Mouse (Mus musculus) heart, postnatal 0 days (tissue): ENCODE data around the gene Tfrc. TPM values are rescaled to one million over a fixed set of nuclear protein-coding genes. Genes with fewer than 3 reads are reported as not detected.
A peak's percentile ranks its signal among the peaks of the same experiment; 100 is the strongest.
"Not testable (repeated sequence)": the region's sequence is repeated elsewhere in the genome, so short reads cannot be mapped to it uniquely, and the experiment has no call there.

Source experiments
- ATAC-seq: fragments of 200-750 bp; cut with Nextera tagmentation; 2 replicates; pipeline ENCODE4 v1.8.0; 2017; ENCODE audit warnings: low read depth, moderate number of reproducible peaks, moderate library complexity; ENCODE audit not compliant: insufficient read depth
- DNase-seq: peaks from one replicate; pipeline ENCODE4 v3.0.0-alpha.2; 2016; ENCODE audit warnings: low spot score
- H3K27ac ChIP-seq: fragments of 300-500 bp; sonication (generic); 2 replicates; pipeline ENCODE4 v1.5.1; 2014; ENCODE audit warnings: low read depth, mild to moderate bottlenecking
- H3K27me3 ChIP-seq: fragments of 300-500 bp; sonication (generic); 2 replicates; pipeline ENCODE4 v1.6.1; 2014; ENCODE audit warnings: low read length, mixed read lengths; ENCODE audit not compliant: control insufficient read depth, insufficient read depth
- H3K36me3 ChIP-seq: fragments of 300-500 bp; sonication (generic); replicated peaks from 2 replicates; pipeline ENCODE4 v1.6.1; 2014; ENCODE audit warnings: low read length, mixed read lengths; ENCODE audit not compliant: control insufficient read depth, insufficient read depth
- H3K4me1 ChIP-seq: fragments of 300-500 bp; sonication (generic); 2 replicates; pipeline ENCODE4 v1.6.1; 2014; ENCODE audit warnings: antibody characterized with exemption; ENCODE audit not compliant: control insufficient read depth, insufficient read depth
- H3K4me2 ChIP-seq: fragments of 300-500 bp; sonication (generic); 2 replicates; pipeline ENCODE4 v1.6.1; 2014; ENCODE audit warnings: low read depth, mild to moderate bottlenecking, low read length, moderate library complexity
- H3K4me3 ChIP-seq: fragments of 300-500 bp; sonication (generic); 2 replicates; pipeline ENCODE4 v1.5.1; 2014; ENCODE audit warnings: low read depth, low read length
- H3K9ac ChIP-seq: fragments of 300-500 bp; sonication (generic); replicated peaks from 2 replicates; pipeline ENCODE4 v1.6.1; 2014; ENCODE audit warnings: low read depth, low read length, mixed read lengths
- H3K9me3 ChIP-seq: fragments of 300-500 bp; sonication (generic); replicated peaks from 2 replicates; pipeline ENCODE4 v1.6.1; 2016; ENCODE audit warnings: low read length; ENCODE audit not compliant: control insufficient read depth
- CTCF ChIP-seq: IDR thresholded peaks from 2 replicates; pipeline ENCODE4 v1.5.1; 2016; ENCODE audit warnings: antibody characterized with exemption, control low read depth, low read depth
- EP300 ChIP-seq: IDR thresholded peaks from 2 replicates; pipeline ENCODE4 v1.6.1; 2016; ENCODE audit warnings: antibody characterized with exemption, low read depth
- WGBS: fragments of 180-500 bp; shearing (Covaris S2); extraction: QIAGEN DNeasy Blood & Tissue Kit; methylation state at CpG from one replicate; pipeline ENCODE4 v1.1.7; 2014; 5-methylcytosine and 5-hydroxymethylcytosine counted together
- polyA plus RNA-seq: library from polyadenylated mRNA; unstranded; fragments of >200 nt; fragmentation: Nextera tagmentation; extraction: Ambion mirVana; gene quantifications from 2 replicates; pipeline ENCODE4 v1.2.1, GENCODE M21; 2015
- total RNA-seq: library from RNA; depleted of rRNA; stranded (reverse); fragments of >200 nt; gene quantifications from 2 replicates; pipeline ENCODE4 v1.2.3, GENCODE M21; 2014; ENCODE audit warnings: low replicate concordance

Tfrc gene
- total and polyA plus RNA-seq, 2 experiments from 2014 or later = 57.1 to 71.7 TPM

DNA sequence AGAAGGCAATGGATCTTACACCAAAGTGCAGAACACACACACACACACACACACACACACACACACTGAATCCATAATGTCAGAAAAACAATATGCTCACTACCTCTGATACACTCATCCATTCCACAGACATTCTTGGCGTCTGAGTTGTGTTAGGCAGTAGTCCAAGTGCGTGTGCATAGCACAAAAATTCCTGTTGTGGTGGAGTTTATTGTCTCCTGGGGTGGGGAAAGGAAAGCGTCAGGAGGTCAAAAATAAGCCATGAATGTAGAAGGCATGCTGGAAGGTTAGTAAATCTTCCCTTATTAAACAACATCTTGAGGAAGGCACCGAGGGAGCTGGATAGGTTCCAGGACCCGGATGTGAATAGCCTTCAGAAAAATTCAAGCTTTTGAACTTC, 31.4 kb downstream of the Tfrc start:
- H3K36me3 ChIP-seq = no peaks in the 10 kb centered on the region
- 0 out of 2 replicates have a peak overlapping the region, but pooled peaks have one; percentile 4 for H3K27ac ChIP-seq
- 26% methylated on average over 5 of the region's 5 CpGs for whole genome bisulfite sequencing
- ATAC-seq (no peak), DNase-seq (peak; percentile 21)
- H3K9me3 ChIP-seq = no peaks in the 10 kb centered on the region
- H3K27me3 ChIP-seq = no peaks in the 10 kb centered on the region
- H3K4me3 ChIP-seq = no peak overlapping the region
- peaks cover 2% of the 10 kb centered on the region for H3K4me1 ChIP-seq
- no peak overlapping the region for H3K9ac ChIP-seq
- TF ChIP-seq CTCF = no peak
- TF ChIP-seq EP300 = no peak
- H3K4me2 ChIP-seq = no peak overlapping the region

DNA sequence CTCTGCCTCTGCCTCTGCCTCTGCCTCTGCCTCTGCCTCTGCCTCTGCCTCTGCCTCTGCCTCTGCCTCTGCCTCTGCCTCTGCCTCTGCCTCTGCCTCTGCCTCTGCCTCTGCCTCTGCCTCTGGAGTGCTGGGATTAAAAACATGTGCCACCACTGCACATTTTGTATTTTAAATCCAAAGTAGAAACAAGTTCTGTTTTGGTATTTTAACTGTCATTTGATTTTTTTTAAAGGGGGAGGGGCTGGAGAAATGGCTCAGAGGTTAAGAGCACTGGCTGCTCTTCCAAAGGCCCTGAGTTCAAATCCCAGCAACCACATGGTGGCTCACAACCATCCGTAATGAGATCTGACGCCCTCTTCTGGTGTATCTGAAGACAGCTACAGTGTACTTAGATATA, 32.0 kb downstream of the Tfrc start:
- H3K27ac ChIP-seq = 0 out of 2 replicates have a peak overlapping the region, but pooled peaks have one; percentile 4
- DNase-seq, H3K4me2 ChIP-seq, H3K27me3 ChIP-seq, H3K9me3 ChIP-seq, H3K4me1 ChIP-seq, H3K4me3 ChIP-seq, ATAC-seq, H3K9ac ChIP-seq, H3K36me3 ChIP-seq: not testable (repeated sequence)
- 73% methylated on average over 2 of the region's 2 CpGs for WGBS

DNA sequence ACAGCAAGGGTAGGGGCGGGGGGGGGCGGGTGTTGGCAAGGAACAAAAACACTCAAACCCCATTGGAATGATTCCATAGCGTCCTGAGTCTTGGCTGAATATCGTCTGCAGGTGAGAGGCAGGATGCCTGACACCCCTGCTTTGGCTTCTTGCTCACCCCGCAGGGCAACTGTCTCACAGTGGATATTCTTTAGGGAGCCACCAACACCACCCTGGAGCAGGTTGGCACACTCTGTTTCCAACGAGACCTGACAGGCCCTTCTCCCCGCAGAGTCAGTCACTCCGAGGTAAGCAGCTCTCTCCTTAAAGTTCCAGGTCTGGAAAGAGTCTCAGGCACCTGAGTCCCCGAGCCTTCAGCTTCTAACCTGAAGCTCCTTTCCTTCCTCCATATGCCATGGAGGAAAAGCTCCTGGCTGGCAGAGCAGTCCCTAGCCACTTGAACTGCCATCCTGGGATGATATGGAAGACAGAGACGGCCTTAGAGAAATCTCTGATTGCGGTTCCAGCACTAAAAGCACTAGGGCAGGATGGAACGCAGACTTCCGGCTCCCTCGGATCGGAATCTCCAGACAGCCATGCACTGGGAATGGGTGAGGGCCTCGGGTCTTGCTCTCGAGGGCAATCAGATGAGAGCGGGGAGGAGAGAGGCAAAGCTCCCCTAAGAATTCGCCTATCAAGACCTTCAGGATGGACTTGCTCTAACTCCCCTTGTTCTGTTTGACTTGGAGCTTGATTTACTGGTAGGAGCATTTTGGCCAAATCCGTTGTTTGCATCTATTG, 32.9 kb downstream of the Tfrc start:
- TF ChIP-seq EP300 = no peak
- H3K9me3 ChIP-seq = no peaks in the 10 kb centered on the region
- H3K27me3 ChIP-seq = no peaks in the 10 kb centered on the region
- H3K9ac ChIP-seq = no peak overlapping the region
- H3K27ac ChIP-seq = no peak overlapping the region
- no peak for ATAC-seq
- H3K4me1 ChIP-seq = peaks cover 12% of the 10 kb centered on the region
- WGBS = 60% methylated on average over 20 of the region's 20 CpGs
- no peak overlapping the region for H3K4me3 ChIP-seq
- H3K4me2 ChIP-seq = no peak overlapping the region
- no peaks in the 10 kb centered on the region for H3K36me3 ChIP-seq
- no peak for DNase-seq

DNA sequence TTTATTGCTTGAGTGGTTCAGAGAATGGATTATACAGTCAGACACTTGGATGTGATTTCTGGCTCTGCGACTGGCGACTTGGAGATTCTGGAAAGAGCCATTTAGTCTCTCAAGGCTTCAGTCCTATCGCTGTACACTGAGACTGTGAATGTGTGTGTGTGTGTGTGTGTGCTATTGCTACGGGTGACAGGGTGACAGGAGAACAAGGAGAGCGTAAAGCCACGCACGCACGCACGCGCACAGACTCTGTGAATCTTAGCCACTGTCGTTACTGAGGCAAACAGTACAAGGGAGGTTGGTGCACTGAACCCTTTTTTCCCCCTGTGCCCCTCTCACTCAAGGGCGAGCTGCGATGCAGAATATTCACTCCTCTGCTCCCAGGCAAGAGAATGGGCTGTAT, 33.6 kb downstream of the Tfrc start:
- Histone ChIP-seq H3K9me3 (no peaks in the 10 kb centered on the region), H3K27ac (no peak overlapping the region), H3K4me3 (no peak overlapping the region), H3K4me2 (no peak overlapping the region), H3K27me3 (no peaks in the 10 kb centered on the region), H3K36me3 (no peaks in the 10 kb centered on the region), H3K9ac (no peak overlapping the region), H3K4me1 (peaks cover 12% of the 10 kb centered on the region)
- 72% methylated on average over 13 of the region's 13 CpGs for WGBS
- TF ChIP-seq CTCF (no peak), EP300 (no peak)
- ATAC-seq (no peak), DNase-seq (no peak)

DNA sequence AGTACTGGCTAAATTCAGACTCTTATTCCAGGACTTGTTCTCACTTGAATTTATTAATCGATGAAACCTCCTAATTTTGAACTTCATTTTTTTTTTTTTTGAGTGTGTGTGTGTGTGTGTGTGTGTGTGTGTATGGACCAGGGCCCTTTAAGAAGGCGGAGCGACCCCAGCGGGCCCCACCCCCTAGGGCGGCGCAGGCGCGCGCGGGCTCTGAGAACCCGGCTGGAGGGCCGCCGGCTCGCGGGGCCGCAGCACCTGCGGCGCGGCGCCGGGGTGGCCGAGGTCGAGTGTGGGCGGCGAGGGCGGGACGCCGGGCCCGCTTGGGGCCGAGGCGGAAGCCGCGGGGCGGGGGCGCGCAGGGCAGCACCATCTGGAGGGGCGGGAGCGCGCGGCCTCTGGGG, 34.9 kb downstream of the Tfrc start, which contains the start of gene Tnk2:
Tnk2 (plus strand) TSS at position 214 of the 401 bp plus-strand sequence.
- under 1% methylated on average over 23 of the region's 40 CpGs for WGBS
- H3K9me3 ChIP-seq = no peaks in the 10 kb centered on the region
- ATAC-seq = peak; percentile 88
- H3K4me1 ChIP-seq = peaks cover 12% of the 10 kb centered on the region
- H3K9ac ChIP-seq = peak within 1 kb of the TSS; percentile 86
- peak within 1 kb of the TSS; percentile 96 for H3K4me2 ChIP-seq
- TF ChIP-seq CTCF = no peak
- TF ChIP-seq EP300 = no peak
- H3K27ac ChIP-seq = peak within 1 kb of the TSS; percentile 54
- H3K36me3 ChIP-seq = no peaks in the 10 kb centered on the region
- no peaks in the 10 kb centered on the region for H3K27me3 ChIP-seq
- H3K4me3 ChIP-seq = peak within 1 kb of the TSS; percentile 86
- peak; percentile 63 for DNase-seq
